Mouse (Mus musculus) embryo, embryonic 11.5 days (tissue): Measurements from ENCODE around the gene Zfand2b.

ENCODE experiments used
- DNase-seq: peaks from one replicate; pipeline ENCODE4 v3.0.0-alpha.2; 2012; ENCODE audit warnings: low read depth, low spot score

Gene Zfand2b

GRCm38 (mm10) chr1:75168472-75169464 is at the start of gene Zfand2b:
TSS of gene Zfand2b (plus strand) at chr1:75168646.
- peak; percentile 97 for DNase-seq

- no peak for DNase-seq
Measured at GRCm38 (mm10) chr1:75122211-75122610, 46.2 kb upstream of the Zfand2b start.

- peak; percentile 97 for DNase-seq
Measured at GRCm38 (mm10) chr1:75124346-75125321, 43.8 kb upstream of the Zfand2b start, which contains the start of gene Nhej1. TSS of gene Nhej1 (minus strand) at chr1:75125200.

- no peak for DNase-seq
Measured at GRCm38 (mm10) chr1:75125418-75125817, 43.0 kb upstream of the Zfand2b start.

GRCm38 (mm10) chr1:75128641-75129040 is 39.8 kb upstream of the Zfand2b start:
- DNase-seq: no peak

GRCm38 (mm10) chr1:75133421-75134207 is 34.8 kb upstream of the Zfand2b start, which contains the start of gene Slc23a3:
TSS of gene Slc23a3 (minus strand) at chr1:75133890.
- no peak for DNase-seq

GRCm38 (mm10) chr1:75136293-75136692 is 32.2 kb upstream of the Zfand2b start:
- DNase-seq: no peak

- DNase-seq: no peak
Measured at GRCm38 (mm10) chr1:75136730-75137129, 31.7 kb upstream of the Zfand2b start.

- no peak for DNase-seq
Measured at GRCm38 (mm10) chr1:75138448-75138847, 30.0 kb upstream of the Zfand2b start.

- no peak for DNase-seq
Measured at GRCm38 (mm10) chr1:75140601-75141190, 27.8 kb upstream of the Zfand2b start.

- DNase-seq: no peak
Measured at GRCm38 (mm10) chr1:75141486-75142190, 26.8 kb upstream of the Zfand2b start.

GRCm38 (mm10) chr1:75142301-75143261 is 25.9 kb upstream of the Zfand2b start, which contains the start of the genes Cnppd1 and Retreg2:
TSS of gene Cnppd1 (minus strand) at chr1:75142711.
TSS of gene Retreg2 (plus strand) at chr1:75142778.
- peak; percentile 92 for DNase-seq

- DNase-seq: no peak
Measured at GRCm38 (mm10) chr1:75145589-75145988, 22.9 kb upstream of the Zfand2b start.

- no peak for DNase-seq
Measured at GRCm38 (mm10) chr1:75147411-75148135, 20.9 kb upstream of the Zfand2b start.

GRCm38 (mm10) chr1:75148727-75149126 is 19.7 kb upstream of the Zfand2b start:
- DNase-seq: no peak

GRCm38 (mm10) chr1:75155837-75156236 is 12.6 kb upstream of the Zfand2b start:
- no peak for DNase-seq

GRCm38 (mm10) chr1:75158990-75159389 is 9.5 kb upstream of the Zfand2b start:
- no peak for DNase-seq
